Mouse (Mus musculus): ENCODE results near the gene Nr5a2.

DNA sequence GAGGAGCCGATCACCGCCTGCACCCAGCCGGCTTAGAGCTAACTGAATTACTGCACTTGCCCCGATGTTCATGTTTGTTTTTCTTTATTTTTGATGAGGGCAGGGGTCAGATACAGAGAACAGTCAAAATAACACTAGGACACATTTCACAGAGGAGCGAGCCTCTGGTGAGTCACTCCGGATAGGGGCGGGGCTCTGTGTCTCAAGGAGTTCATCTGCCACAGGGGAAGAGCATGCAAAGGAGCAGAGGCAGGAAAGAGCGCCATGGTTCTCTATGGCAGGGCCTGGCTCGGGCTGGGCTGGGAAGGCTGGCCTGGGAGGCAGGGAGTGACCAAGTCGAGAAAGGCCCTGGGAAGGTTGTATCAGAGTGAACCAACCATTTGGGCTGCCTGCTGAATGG lies 121.0 kb downstream of the Nr5a2 start:
- TF ChIP-seq CTCF (IDR thresholded peaks at IDR 0.05; ENCODE audit: low read depth) (no peak), EP300 (IDR thresholded peaks at IDR 0.05; ENCODE audit: low read depth) (no peak)

All from heart, postnatal 0 days (tissue).